15 mouse cellular contexts compared by ENCODE assay signal in genomic region chr6:13449160-13449787, GRCm38 (mm10).
DNase-seq lines count a peak whose midpoint lies in the region.
"Had no signal": no experiment of that assay in that cellular context is flagged by ENCODE, and none has a peak within 500 bp of the region (broad histone marks: within the 10 kb centered on the region; RNA-seq: fewer than 3 reads in every experiment).

No protein-coding gene starts in this region.

- peak; percentile 5 for DNase-seq in layer of hippocampus, adult 11-12 months (ENCODE audit: low spot score)
- DNase-seq in layer of hippocampus, postnatal 10 days (ENCODE audit: low spot score in 2 of 2) = no peak
- DNase-seq in right cerebral cortex, adult 2 months (ENCODE audit: low spot score in 2 of 2) = peak; percentile 4 to 13
- DNase-seq in right cerebral cortex, postnatal 14 days = no peak
- DNase-seq in left cerebral cortex, adult 9 months (ENCODE audit: low spot score in 2 of 2) = peak; percentile 7 to 15
- peak; percentile 83 for DNase-seq in telencephalon, adult 2 months (ENCODE audit: low read depth, low spot score)
- DNase-seq in heart, postnatal 4 days = no peak
- DNase-seq in gastrocnemius, postnatal 4 days (ENCODE audit: low spot score in 2 of 2) = no peak
- DNase-seq: adrenal gland, postnatal 25 days; cerebellum, adult 9-11 months; kidney, adult 11 months; kidney, postnatal 25 days; liver; liver, postnatal 0 days; lung, postnatal 14 days had no signal

Comparison
In these comparisons a context has a peak if more than half of its experiments do, and no peak if none do; other contexts are left out.
1. DNase-seq: peak in layer of hippocampus, adult 11-12 months (single experiment), right cerebral cortex, adult 2 months (2 of 2), left cerebral cortex, adult 9 months (2 of 2) and telencephalon, adult 2 months (single experiment); none in layer of hippocampus, postnatal 10 days (0 of 2), right cerebral cortex, postnatal 14 days (single experiment), heart, postnatal 4 days (single experiment) and gastrocnemius, postnatal 4 days (0 of 2).